Mouse (Mus musculus): ENCODE measurements around the gene Limch1.
A peak's percentile ranks its signal among the peaks of the same experiment; 100 is the strongest.

Gene Limch1

DNA sequence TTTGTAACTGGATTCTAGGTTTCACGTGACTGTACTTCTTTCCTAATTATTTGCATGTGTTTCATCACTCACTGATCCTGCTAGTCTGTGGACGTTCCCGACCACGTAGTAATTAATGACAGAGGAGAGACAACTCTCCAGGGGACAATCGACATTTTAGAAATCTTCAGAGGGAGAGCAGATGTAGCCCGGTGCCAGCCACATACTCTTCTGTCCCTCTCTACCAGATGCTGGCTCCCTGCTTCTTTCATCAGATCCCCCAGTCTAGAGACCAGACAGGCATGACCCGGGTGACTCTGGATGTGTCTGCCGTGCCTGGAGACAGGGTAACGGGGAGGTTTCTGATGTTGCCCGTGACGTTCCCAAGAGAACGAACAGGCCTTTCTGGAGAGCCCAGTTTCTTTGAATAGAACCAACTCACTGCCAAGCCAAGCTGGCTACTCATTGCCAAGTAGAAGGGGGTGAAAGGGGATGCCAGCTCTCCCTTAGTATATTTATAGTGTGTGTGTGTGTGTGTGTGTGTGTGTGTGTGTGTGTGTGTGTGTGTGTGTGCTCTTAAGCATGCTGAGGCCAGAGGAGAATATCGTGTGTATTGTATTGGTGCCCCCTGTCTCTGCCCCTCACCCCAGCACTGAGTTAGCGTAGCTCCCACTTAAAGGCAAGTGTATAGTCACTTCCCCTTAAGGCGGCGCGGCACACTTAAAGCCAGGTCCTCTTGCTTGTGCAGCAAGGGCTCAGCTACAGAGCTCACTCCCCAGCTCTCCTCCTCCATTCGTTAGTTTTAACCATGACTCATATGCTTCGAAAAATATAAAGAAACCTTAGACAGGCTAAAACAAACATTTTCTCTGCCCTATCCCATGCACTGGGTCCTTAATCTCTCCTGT lies 233.9 kb downstream of the Limch1 start:
- DNase-seq (ENCODE audit: low read depth), result peak; percentile 70

DNA sequence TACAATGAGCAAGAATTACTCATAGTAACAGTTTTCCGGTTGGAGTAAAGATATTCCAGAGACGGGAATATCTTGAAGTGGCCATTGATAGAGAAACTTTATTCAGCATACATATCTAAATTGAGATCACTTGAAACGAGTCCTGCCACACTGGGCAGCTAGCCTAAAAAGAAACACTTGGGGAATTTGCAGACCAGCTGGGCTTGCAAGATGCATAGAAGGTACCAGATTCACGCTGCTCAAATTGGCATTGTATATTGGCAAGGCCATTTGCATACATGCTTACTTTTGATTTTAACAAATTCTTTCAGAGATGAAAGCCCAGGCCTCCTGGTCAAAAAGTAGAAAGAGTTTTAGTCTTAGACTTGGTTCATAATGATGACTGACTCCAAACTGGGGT lies 235.2 kb downstream of the Limch1 start:
- no peak for DNase-seq (ENCODE audit: low read depth)

DNA sequence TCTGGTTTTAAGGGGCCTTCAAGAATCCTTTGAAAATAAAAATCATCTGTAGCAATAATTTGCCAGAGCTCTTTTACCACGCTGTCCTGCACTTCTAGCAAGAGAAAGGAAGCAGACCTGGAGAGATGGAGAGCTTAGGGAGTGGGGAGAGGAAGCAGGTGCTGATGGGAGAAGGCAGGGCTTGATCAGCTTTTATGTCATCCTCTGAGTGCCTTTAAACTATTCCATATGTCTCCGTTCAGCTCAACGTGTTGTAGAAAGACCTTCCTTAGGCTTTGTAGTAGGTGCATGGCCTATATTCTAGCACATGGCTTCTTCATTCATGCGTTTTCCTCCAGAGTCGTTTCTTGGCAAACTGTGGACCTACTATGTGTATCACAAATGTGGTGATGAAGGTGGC lies 237.5 kb downstream of the Limch1 start:
- DNase-seq (ENCODE audit: low read depth), result no peak

DNA sequence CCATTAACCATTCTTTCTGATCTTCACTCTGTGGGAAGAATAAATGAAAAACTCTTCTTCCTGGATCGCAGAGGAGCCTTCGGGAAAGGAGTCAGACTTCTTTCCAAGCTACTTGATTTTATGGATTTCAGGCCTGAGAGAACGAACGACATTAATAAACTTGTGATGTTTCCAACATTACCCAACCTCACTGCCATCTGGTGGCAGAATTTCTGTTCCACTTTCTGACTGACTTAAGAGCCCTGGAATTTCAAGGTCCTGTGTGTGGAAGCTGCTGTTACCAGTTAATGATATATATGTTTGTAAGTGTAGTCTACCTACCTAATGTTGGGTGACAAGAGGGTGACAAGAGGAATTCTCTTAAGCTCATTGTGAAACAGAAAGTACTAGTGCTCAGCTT lies 243.3 kb downstream of the Limch1 start:
- no peak for DNase-seq (ENCODE audit: low read depth)

DNA sequence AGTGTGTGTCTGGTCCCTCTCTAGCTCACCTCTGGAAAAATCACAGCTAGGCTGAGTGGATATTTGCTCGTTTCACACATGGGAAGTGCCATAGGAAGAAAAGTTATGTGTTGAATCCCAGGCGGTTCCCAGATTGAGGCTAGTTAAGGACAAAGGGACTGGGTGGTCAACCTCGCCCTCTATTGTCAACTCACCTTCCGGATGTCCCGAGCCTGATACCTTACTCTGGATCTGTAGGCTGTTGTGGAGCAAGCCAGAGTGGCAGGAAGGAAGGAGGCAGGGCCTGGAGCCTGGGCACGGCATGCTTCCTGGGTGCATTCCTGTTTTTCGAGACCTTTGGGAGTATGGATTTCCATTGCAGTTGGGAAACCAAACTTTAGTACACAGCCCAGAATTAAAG lies 243.9 kb downstream of the Limch1 start:
- no peak for DNase-seq (ENCODE audit: low read depth)

DNA sequence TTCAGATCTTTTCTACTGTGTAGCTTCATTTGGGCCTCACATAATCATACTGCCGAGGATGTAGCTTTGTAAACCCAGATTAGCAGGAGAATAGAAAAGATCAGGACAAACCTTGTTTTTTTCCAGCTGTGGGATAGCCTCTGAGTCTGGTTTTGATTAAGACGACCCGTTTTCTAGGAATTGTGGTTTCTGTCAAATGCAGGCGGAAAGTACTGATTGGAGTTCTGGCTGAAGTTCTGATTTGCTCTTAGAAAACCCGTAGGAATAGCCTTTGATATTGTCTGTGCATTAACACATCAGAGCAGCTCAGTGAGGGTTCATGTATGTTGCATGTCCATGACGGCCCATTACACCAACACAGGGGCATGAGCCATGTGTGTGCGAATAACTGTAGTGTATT lies 246.8 kb downstream of the Limch1 start:
- DNase-seq (ENCODE audit: low read depth), result no peak

DNA sequence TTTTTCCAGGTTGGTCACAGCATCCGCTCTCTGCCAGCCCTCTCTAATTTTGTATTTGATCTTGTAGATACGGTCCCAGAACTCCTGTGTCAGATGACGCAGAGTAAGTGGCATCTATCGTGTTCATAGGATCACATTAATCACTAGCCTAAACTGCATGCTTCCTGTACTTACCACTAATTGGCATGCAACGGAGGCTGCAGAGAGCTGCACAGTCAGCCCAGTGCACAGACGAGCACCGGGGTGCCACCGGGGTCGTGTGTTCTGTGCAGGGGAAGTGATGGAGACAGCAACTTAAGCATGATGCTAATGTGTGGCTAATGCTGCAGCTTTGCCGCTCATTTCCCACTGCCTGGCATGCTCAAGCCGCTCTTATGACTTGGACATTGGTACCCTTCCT lies 247.4 kb downstream of the Limch1 start:
- no peak for DNase-seq (ENCODE audit: low read depth)

DNA sequence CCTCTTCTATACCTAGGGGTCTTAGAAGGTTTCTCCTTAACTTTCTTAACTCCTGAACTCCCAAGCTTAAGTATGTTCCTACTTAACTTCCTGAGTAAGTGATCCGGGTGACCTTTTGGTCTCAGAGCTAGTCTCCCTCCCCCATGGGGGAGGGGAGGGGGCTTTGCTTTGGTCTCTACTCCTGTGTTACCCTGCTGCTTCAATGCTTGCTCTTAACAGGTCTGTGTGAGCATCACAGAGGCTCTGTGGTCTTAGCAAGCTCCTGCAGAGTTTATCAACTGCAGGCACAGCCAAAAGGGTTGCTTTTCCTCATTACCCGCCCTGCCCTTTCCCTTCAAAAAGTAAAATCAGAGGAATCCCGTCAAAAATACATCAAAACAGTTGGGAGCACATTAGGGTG lies 250.5 kb downstream of the Limch1 start:
- no peak for DNase-seq (ENCODE audit: low read depth)

DNA sequence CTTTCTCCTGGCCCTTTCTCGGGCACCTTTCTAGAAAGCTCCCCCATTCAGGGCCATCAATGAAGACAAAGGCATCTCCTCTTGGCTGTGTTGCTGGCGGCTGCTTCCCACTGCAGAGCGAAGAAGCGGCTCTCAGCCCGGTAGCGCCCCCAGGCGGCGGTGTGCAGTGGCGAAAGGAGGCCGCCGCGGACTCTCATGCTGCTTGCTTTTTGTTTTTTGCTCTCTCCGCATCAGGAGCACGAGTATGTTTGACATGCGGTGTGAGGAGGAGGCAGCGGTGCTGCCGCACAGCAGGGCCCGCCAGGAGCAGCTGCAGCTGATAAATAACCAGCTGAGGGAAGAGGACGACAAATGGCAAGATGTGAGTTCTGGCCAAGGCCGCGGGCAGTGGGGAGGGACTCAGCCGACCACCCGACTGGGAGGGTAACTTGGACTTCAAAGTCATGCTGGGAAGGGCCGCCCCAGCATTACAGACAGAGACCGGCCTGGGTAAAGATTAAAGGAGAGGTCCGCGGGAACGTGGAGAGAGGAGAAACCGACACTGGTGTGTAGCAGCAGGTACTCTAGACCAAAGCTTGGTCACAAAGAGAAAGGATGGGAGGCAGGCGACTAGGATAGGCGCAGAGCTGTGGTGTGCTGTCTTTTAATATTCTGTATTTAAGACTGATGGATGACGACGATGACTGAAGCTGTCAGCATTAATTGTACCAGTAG lies 251.4 kb downstream of the Limch1 start:
- DNase-seq (ENCODE audit: low read depth), result no peak

DNA sequence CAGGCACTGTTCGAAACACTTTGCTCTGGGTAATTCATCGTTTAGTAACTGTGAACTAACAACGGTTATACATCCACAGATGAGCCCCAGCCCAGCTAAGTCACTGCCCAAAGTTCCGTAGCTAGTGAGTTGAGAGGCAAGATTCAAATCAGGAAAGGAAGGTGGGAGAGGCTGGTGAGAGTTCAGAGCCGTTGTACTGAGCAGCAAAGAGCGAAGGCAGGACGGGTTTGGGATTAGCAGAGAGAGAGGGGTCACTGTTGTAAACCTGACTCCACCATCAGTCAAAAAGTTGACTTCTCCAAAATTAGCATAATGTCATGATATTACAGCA lies 251.9 kb downstream of the Limch1 start:
- DNase-seq (ENCODE audit: low read depth), result no peak

DNA sequence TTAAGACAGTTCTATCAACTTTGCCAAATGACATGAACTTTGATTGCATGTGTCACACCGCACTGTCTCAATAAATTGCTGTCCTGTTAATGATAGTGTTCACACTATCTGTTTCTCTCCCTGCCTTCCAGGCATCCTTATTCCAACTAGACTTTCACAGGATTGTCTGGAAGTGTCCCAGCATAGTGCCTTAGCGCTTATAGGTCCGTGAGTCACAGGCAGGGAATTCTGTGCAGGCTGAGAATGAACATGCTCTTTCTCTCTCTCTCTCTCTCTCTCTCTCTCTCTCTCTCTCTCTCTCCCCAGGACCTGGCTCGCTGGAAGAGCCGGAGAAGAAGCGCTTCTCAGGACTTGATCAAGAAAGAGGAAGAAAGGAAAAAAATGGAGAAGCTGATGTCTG lies 252.7 kb downstream of the Limch1 start:
- no peak for DNase-seq (ENCODE audit: low read depth)

DNA sequence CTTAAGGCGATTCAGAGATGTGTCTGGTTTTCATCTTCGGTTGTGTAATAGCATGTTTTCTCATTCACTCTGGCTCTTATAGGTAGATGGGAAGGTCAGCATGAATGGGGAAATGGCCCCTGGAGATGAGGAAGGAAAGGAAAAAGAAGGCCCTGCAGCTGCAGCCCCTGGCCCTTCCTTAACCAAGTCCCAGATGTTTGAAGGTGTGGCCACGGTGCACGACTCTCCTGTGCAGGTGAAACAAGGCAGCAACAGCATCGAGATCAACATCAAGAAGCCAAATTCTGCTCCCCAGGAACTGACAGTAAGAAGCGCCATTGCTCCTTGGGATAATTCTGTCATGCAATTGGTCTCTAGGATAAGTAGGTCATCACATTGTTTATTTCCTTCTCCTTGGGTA lies 256.7 kb downstream of the Limch1 start:
- no peak for DNase-seq (ENCODE audit: low read depth)

DNA sequence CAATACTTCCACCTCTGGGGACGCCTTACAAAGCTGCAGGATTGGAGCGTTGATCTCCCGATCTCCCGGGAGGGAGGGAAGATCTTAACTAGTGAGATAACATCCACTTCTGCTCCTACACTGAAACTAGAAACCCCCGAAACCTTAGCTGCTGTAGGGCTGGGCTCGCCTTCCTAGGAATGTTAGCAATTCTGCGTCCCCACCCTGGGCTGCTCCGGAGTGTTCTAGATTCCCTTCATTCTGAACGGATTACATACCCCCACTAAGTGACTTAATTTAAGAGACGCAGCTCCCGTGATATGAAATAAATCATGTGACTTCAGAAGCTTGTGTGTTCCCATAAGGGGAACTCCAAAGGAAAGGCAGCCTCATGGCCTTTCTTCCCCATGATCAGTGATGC lies 259.0 kb downstream of the Limch1 start:
- no peak for DNase-seq (ENCODE audit: low read depth)

DNA sequence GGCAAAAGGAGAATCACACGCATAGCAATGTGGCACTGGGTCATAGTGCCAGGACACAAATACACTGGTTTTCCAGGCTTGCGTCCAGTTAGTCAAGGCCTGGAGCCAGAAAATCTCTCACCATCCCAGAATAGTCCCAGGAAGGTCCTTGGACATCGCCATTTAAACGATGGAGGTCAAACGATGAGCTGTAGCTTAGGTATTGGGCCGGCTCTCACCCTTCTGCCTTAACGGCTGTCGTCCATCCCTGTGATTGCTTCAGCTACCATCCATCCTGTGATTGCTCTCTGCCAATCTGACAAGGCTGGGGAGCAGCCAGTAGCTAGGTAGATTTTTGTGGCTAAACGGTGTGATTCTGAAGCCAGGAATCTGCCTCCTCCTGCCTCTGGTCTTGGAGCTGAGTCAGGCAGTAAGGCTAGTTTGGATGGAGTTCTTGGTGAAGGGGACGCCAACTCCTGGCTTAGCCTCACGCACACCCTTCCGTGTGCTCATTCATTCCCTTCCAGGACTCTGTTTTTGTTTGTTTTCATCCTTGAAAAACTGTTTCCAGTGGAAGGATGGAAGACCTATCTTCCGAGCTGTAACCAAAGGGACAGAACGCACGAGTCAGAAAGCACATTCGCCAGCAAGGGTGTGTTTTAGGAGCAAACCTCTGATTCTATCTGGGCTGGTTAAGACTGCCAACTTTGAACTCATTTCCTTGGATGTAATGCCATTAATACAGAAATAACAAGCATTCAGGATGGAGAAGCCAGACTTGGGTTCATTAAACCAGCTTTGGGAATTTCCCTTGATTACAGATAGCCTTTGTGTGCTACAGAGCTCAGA lies 265.6 kb downstream of the Limch1 start:
- DNase-seq (ENCODE audit: low read depth), result peak; percentile 68

DNA sequence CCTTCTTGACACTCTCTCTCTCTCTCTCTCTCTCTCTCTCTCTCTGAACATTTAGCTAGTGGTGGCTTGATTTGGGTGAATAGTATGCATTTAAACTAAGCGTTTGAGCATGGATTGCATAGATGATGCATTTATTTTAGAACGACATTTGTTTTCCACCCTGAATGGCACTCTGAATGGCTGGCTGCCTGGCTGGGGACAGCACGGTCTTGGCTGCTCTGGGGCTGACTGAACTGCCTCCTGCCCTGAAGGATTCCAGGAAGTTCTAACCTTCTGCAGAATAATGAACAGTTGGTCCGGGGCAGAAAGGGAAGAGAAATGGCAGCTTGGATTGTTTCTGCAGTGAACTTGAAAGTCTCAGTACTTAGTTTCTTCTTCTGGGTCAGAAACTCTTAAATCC lies 266.4 kb downstream of the Limch1 start:
- DNase-seq (ENCODE audit: low read depth), result no peak

DNA sequence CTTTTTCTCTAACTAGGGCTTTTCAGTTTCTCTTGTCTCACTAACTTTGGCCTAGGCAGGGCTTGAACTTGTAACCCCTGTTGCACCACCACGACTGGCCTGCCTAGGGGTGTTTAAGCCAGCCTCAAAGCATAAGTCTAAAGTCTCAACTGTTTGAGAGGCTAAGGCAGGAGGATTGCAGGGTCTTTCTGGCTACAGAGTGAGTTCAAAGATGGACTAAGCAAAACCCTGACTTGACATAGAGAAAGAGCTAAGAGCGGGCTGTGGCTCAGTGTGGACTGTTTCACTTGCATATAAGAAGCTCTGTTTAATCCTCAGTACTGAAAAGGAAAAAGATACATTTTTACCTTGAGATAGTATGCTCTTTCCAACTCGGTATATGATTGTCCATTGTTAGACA lies 268.3 kb downstream of the Limch1 start:
- no peak for DNase-seq (ENCODE audit: low read depth)

DNA sequence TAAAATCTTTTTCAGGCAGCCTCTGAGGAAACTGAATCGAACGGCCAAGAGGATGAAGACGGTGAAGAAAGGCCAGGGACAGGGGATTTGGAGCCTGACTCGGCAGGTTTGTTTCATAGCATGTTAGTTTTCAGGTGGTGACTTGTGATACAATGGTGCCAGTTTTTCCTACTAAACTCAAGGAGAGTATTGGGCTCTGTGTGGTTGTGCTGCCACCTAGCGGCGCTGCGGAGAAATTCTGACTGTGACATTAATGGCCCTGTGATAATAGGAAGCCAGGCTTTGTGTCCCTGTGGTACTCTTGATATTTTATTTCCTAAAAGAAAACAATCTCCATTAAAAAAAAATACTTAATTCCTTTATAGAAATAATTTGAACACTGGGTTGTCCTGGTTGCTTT lies 270.8 kb downstream of the Limch1 start:
- peak; percentile 38 for DNase-seq (ENCODE audit: low read depth)

DNA sequence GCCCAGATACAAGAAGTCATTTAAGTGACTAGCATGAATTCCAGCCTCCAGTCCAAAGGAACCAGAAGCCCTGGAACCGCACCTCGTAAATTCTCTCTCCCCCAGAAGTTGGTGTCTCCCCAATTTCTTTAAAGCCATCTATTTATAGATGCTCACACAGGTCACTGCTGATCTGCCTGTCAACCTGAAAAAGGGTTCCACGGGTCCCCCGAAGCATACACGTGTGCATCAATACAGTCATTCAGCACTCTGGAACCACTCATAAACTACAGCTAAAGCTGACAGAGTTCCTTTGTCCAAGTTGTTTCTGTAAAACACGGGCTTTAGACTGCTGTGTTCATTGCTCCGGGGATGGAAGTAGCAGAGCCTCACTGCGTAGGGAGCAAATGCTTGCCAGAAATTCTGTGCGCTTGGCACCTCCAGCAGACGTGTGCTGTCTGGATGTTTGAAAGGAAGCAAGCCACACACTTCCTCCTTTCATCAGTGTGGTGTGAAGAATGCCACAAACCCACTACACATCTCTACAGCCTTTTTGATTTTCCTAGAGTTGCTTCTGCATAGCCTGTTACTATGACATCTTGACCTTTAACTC lies 278.9 kb downstream of the Limch1 start:
- DNase-seq (ENCODE audit: low read depth), result peak; percentile 57

DNA sequence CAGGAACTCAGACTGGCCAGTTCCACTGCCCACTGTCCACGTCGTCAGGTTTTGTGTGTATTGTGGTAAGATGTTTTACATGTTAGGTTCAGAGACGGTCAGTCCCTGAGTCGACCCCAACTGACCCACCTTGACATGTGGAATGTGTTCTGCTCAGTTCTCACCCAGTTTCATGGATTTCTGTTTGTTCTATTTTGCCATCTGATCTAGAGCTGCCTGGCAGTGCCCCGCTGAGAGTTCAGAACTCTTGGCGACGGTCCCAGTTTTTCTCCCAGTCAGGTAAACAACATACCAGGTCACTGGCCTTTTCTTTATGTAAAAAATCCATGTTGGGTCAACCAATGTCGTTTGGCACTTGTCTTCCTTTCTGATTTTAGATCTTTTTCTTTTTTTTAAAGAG lies 279.5 kb downstream of the Limch1 start:
- DNase-seq (ENCODE audit: low read depth), result no peak

DNA sequence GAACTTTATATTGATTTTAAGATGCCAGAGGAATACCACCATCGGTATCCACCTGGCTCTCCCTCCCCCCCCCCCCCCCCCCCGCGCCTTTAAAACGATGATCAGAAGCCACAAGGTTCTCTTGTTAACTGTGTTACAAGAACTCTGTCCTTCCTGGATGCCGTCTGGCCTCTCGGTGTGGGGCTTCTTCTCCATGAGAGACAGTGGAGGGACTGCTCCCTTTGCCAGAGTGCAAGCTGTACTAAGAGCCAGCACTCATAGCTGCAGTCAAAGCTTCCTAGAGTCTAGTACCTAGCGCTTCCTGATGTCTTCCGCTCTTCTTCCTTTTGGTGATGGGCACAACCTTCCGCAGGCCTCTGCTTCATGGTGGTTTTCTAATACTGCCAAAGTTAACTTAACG lies 280.0 kb downstream of the Limch1 start:
- no peak for DNase-seq (ENCODE audit: low read depth)

DNA sequence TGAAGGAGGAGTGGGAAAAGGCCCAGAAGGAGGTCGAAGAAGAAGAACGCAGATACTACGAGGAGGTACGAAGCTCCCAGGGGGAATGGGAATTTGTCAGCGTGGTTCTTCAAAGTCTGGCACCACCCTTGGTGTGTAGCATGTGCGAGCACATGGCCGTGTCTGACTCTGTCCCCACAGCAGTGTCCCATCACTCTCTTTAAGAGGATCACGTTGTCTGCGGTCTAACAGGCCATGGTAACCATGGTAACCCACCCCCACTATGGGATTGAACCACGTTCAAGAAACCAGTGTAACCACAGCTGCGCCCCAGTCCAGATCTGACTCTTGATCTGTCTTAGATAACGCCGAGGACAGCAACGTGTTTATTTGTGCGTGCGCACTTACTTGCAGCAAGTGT lies 283.2 kb downstream of the Limch1 start:
- no peak for DNase-seq (ENCODE audit: low read depth)

DNA sequence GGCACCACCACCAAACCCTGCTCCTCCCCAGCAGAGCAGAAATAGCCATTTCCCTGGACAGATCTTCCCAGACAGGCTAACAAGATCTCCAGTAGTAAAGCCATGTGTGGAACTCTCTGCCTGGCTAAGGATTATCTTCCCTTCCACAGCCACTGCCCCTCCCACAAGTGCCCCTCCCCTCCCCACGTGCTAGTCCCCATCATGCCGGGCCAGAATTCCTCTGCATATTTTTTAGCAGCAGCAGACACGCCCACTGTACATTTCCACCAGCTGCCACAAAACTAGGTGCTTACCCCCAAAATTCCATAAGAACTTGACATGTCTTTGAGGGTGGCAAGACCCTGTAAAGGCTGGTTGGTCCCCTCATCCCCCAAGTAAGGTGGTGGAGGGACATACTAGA lies 284.3 kb downstream of the Limch1 start:
- DNase-seq (ENCODE audit: low read depth), result no peak

DNA sequence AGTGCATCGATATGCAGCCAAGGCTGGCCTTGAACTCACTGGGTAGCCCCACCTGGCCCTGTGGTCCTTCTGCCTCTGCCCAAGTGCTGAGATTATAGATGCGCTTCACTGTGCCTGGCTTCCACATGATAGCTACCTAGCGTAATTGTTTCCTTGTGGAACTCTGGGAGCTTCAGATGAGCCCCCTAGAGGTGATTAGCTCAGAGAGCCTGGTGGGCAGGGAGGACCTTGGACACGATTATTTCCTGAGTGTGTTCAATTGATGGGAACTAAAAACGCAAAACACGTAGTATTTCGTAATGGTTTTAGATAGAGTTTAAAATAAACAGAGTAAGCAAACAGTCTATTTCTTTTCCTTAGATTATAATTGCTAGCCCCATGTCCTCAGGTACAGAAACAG lies 287.0 kb downstream of the Limch1 start:
- no peak for DNase-seq (ENCODE audit: low read depth)

Measured in fibroblast of lung, adult 2 months (primary cell).